Mouse (Mus musculus) heart, postnatal 36 days (tissue): ENCODE measurements around the gene Hsf2. TPM values are rescaled to one million over a fixed set of nuclear protein-coding genes. Genes with fewer than 3 reads are reported as not detected.

ENCODE experiments used
- DNase-seq, 2 experiments: peaks; one replicate each; pipeline ENCODE4 v3.0.0; 2021 to 2022
- intact Hi-C: fragments of 180-260 bp; cut with DNase I; formaldehyde crosslinking; loops from one replicate; pipeline ENCODE4 v1.15.1; 2025
- total RNA-seq, 2 experiments: library from RNA; stranded (reverse); gene quantifications; 2 replicates each; pipeline ENCODE4 v1.2.3; 2021

Gene Hsf2
- 10 to 100 TPM; 13.7 to 18.0 TPM for total RNA-seq

DNA sequence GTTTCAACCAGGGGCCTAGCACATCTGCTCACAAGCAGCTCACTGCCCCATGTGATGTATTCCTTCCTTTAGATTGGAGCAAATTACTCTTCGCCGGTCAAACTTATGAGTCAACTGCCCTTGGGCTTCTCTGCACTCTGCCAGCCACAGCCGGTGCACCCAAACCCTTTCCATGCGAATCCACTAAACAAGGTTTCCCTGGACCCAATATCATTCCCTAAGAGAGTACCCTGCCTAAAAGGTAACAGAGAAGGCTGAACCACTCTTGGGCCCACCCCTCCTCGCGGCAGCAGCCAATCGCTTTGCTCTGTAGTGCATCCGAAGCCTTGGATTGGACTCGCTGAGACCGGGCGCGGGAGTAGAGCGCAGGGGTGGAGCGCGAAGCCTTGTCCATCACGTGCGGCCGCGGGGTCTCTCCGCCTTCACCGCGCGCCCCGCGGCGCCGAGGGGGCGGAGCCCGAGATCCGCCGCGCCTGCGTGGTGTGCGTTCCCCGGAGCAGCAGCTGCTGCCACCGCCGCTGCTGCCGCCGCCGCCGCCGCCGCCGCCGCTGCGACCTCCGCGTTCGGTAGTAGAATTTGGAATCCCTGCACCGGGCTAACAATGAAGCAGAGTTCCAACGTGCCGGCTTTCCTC, at the start of gene Hsf2:
Gene Hsf2, plus strand, starts transcription at position 478 of the 634 bp plus-strand sequence.
- intact Hi-C loops = loop anchor here (1.0 to 10.0 kb wide), 3 partner anchors 45 to 1261 kb away; partner anchors contain the start of genes Smpdl3a and Tbc1d32
- peak; percentile 93 for DNase-seq

DNA sequence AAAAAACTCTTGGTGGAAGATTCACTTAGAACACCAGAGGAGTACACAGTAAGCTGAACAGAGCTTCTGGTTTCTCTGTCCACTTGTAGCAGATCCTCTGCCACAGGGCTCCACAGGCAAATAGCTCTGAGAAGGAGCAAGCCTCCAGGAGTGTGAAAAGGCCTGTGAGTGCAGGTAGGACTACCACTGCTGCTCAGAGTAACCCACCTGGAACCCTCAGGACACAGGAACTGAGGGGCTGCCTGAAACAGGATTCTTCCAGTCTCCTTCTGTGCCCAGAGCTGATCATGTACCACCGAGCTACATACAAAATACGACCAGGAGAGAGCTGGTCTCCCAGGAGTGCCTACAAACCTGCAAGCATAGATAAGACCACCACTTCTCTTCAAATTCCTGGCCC, 48.3 kb upstream of the Hsf2 start:
- intact Hi-C loops = no loop called here
- no peak for DNase-seq

DNA sequence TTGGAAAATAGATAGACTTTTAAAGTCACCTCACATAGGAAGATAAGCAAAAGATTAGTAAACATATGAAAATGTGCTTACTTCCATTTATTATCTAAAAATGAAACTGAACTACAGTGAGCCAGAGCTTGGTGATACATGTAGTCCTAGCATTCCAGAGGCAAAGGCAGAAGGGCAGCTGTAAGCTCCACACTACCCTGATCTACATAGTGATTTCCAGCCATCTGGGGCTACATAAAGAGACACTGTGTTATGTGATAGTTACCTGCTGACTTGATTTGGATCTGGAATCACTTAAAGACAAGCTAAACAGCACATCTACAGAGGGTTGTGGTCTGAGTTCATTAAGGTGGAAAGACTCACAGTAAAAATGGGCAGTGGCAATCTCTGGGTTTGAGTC, 45.1 kb upstream of the Hsf2 start:
- intact Hi-C loops = no loop called here
- DNase-seq = no peak

DNA sequence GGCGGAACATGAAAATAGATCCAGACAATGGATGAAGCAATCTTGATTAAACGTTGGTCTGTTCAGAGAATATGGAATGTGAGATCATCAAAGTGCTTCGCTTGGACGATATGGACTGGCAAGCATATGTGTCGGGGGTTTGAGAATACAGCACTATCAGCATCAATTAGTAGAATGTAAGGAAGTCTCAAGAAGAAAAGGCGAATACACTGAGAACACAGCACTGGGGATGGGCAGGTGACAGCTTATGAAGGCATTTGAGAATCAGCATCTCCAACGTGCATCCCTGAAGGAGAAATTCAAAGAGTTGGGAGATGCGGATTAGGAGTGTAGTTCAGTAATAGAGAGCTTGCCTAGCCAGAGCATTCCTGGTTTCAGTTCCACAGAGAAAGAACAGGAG, 41.8 kb upstream of the Hsf2 start:
- intact Hi-C loops = no loop called here

DNA sequence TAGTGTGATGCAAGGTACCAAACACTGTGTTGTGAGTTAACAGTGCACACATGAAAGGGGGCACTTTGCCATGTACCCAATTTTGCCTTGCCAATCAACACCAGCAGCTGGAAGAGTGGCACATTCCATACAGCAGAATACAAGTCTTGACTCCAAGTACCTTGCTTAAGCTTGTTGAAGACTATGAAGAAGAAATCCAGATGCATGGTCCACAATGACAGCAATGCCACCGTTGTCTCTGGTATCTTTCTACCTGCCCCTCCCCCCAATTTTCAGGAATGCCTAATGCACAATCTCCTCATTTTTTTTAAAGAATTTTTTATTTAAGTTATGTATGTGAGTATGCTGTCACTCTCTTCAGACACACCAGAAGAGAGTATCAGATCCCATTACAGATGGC, 40.5 kb upstream of the Hsf2 start:
- intact Hi-C loops = loop anchor here (5.0 kb wide), 1 partner anchor 1078 kb away; no protein-coding TSS in a partner anchor
- no peak for DNase-seq

More for the DNA sequence above, 41.8 kb upstream of the Hsf2 start:
- no peak for DNase-seq

DNA sequence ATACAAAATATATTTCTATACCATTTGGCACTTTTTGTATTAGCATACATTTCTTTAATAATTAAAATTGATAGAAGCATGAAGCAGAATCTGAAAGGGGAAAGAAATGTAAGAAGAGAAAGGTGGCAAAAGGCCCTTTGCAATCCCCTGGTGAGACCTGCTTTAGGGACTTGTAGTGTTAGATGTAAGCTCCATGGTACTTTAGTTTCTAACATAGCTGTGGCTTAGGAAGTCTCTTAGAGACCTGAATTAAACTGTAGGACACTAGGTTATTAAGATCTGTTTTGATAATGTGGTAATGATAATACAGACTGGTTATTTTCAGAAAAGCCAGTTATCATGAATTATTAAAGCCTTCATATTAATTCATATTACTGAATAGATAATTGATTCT, 38.5 kb upstream of the Hsf2 start:
- intact Hi-C loops = loop anchor here (5.0 kb wide), 1 partner anchor 1080 kb away; no protein-coding TSS in a partner anchor
- no peak for DNase-seq

DNA sequence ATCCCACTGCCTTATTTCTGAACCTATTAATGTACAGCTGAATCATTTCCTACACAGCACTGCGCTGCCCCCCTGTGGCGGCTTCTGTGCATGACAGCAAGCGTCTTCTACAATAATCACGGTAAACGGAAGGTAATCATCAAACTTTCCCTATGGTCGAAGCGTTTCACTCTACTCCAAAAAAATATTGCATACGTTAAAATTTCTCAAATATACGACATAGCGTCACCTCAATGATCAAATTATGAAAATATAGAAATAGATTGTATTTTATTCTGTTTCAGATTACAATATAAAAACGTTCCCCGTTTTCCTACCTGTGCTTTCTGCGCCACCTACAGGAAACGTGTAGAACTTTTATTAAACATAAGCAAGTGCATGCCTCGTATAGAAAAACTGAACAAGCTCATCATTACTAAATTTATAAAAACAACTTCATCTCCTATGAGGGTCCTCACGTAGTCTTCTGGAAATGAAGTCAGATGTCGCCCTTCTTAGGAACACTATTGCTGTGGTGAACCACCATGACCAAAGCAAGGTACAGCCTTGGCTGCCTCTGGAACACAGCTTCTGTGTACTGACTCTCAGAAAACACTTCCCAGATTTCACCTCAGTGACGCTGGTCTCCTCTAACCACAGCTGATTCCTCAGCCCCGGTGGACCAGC, 38.0 kb upstream of the Hsf2 start:
- DNase-seq = peak; percentile 67 to 80
- intact Hi-C loops = loop anchor here (5.0 kb wide), 1 partner anchor 1081 kb away; no protein-coding TSS in a partner anchor

DNA sequence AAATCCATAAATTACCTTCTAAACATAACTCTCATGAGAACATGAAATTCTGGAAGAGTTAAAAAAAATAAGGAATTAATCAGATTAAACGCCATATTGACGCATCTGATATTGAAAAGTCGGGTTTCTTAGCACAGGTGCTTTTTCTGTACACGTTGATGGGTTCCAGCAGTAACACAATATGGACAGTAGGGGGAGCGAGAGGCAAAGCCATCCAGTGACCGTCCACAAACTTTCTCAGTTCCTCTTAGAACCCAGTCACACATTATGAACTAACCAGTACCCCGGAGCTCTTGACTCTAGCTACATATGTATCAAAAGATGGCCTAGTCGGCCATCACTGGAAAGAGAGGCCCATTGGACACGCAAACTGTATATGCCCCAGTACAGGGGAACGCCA, 22.9 kb upstream of the Hsf2 start:
- intact Hi-C loops = loop anchor here (5.0 kb wide), 4 partner anchors 104 to 334 kb away; no protein-coding TSS in a partner anchor
- DNase-seq = peak; percentile 34 to 36

DNA sequence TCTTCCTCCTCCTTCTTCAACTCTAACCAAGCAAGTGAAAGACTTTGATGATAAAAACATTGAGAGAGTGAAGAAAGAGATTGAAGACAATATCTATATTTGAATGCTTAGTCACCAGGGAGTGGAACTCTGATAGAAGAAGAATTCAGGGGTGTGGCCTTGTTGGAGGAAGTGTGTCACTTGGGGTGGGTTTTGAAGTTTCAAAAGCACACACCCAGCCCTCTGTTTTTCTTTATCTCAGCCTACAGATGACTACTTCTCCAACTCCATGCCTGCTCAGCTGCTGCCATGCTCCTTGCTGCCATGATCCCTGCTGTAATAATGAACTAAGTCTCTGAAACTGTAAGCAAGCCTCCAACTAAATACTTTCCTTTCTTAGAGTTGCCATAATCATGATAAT, 20.4 kb upstream of the Hsf2 start:
- intact Hi-C loops = no loop called here

DNA sequence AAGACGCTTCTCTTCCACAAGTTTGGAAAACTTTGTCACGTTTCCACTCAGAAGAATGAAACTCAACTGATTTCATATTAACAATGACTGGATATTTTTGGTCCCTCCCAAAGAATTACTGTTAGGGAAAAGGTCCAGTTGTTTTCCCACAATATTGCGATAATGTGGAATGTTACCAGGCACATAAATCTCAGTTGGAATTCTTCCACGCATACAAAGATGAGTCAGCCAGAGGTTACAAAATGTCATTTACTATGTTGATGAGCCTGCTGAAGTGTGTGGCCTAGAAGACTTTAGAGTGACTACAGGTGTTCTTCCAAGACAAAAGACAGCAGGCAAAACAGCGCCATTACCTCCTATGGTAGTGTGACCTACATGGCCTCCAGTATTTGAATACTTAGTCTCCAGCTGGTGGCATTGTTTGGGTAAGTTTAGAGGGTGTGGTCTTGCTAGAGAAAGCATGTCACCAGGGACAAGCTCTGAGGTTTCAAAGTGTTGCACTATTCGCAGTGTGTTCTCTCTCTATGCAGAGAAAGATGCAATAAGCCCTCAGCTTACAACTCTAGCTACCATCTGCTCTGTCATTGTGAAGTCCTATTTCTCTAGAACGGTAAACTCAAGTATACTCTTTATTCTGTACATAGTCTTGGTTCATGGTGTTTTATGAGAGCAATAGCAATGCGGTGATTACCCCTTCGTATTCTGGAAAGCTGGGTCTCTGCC, 8.9 kb upstream of the Hsf2 start:
- intact Hi-C loops = no loop called here
- no peak for DNase-seq

More for the DNA sequence above, 20.4 kb upstream of the Hsf2 start:
- DNase-seq = no peak

DNA sequence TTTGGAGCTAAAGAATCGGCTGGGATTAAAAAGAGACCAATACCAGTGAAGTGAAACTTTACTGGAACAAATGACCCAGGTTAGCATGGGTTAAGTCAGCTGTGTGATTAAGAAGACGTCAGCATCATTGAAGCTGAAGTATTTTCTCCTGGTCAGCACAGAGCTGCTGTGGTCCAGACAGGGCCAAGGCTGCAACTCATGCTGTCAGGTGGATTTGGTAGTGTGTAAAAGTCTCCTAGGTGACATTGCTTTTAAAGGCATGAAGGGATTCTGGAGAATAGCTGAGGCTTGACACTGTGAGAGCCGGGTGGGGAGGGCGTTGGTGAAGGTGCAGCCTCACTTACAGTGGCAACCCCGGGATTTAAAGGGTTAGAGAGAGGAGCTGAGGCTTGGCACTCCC, 4.5 kb upstream of the Hsf2 start:
- DNase-seq = no peak
- intact Hi-C loops = loop anchor here (10.0 kb wide), 2 partner anchors 313 to 1257 kb away; partner anchors contain the start of genes Smpdl3a and Tbc1d32

DNA sequence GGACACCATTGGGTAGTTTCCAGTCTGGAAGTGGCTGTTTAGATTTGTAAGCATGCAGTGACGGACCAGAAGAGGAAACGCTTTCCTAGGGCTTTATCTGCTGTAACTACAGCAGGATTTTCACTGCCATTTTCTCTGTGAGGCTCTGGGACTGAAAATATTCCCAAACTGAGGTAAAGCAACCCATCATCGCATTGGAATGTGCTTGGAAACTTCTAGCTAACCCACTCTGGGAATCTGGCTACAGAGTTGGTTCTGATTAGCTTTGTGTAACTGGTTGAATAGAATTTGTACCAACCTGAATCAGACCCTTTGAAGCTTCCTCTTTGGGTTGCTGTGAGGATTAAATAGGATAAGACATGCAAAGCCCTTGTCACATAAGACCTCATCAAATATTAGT, 1.4 kb upstream of the Hsf2 start:
- intact Hi-C loops = loop anchor here (10.0 kb wide), 2 partner anchors 310 to 1260 kb away; partner anchors contain the start of genes Smpdl3a and Tbc1d32
- no peak for DNase-seq

DNA sequence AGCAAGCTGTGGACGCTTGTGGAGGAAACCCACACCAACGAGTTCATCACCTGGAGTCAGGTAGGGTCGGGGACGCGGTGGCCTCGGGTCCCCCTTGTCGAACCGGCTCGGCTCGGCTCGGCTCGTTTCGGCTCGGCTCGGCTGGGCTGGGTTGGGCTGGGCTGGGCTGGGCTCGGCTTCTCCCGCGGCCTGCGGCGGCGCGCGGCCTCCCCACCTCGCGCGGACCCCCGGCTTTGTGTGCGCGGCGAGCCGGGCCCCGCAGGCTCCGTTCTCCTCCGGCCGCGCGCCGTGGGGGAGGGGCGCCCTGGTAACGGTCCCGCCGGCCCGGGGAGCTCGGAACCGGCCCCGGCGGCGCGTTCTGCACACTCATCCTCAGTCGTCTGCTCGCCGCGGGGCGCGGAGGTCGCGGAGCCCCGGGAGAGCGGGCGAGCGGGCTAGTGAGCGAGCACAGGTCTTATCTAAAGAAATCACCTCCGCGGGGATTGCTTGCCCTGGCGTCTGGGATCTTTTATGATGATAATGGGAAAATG, 422 bp downstream of the Hsf2 start:
- peak in 1 of 2 experiments; percentile 73 for DNase-seq
- intact Hi-C loops = loop anchor here (1.0 to 10.0 kb wide), 3 partner anchors 45 to 1262 kb away; partner anchors contain the start of genes Smpdl3a and Tbc1d32

DNA sequence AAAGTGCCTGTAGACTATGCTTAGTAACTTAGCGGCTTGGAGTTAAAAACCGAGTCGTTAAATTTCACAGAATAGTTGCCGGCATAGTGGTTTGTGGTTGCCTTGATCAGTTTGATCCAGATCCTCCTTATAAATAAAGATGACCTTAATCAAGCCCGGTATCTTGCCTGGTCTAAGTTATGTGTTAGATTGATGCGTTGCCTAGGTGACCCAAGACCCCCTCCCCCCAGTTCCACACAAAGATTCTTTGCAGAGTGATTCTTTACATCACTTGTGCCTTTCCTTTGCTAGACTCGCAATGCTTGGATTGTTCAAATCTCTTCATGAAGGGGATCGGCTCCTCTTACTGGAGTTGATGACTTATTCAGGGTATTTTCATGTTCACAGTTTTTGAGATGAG, 1.0 kb downstream of the Hsf2 start:
- intact Hi-C loops = loop anchor here (10.0 kb wide), 2 partner anchors 308 to 1262 kb away; partner anchors contain the start of genes Smpdl3a and Tbc1d32
- DNase-seq = no peak

DNA sequence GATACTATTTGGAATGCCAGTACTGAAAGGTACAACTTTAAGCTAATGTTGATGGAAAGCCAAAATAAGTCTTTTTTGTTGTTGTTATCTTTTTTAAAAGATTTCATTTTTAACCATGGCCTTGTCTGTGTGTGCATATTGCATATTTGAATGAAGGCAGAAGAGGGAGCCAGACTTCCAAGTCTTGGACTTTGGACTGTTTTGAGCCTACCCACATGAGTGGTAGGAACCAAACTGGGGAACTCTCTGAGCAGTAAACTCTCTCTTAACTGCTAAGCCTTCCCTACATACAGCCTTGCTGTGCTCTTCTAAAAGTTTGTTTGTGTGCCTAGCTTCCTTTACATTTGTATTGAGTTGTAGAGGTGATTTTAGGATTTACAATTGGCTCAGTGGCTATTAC, 2.4 kb downstream of the Hsf2 start:
- intact Hi-C loops = loop anchor here (10.0 kb wide), 2 partner anchors 306 to 1264 kb away; partner anchors contain the start of genes Smpdl3a and Tbc1d32
- DNase-seq = no peak

DNA sequence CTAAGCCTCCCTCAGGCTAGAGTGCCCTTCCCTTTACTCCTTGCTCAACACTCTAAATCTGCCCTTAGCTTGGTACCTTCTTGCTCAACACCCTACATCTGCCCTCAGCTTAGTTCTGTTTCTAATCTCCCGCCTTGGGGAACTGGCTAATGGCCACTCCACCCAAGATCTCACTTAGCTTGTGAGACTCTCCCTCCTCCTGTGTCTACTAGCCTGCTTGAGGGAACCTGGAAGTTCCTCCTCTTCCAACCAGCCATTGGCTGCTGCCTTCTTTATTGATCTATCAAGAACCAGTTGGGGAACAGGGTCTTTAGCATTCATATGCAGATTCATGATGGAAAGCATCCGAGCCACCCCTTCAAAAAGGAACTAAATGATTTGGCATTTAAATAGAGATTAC, 5.9 kb downstream of the Hsf2 start:
- intact Hi-C loops = no loop called here
- DNase-seq = no peak

DNA sequence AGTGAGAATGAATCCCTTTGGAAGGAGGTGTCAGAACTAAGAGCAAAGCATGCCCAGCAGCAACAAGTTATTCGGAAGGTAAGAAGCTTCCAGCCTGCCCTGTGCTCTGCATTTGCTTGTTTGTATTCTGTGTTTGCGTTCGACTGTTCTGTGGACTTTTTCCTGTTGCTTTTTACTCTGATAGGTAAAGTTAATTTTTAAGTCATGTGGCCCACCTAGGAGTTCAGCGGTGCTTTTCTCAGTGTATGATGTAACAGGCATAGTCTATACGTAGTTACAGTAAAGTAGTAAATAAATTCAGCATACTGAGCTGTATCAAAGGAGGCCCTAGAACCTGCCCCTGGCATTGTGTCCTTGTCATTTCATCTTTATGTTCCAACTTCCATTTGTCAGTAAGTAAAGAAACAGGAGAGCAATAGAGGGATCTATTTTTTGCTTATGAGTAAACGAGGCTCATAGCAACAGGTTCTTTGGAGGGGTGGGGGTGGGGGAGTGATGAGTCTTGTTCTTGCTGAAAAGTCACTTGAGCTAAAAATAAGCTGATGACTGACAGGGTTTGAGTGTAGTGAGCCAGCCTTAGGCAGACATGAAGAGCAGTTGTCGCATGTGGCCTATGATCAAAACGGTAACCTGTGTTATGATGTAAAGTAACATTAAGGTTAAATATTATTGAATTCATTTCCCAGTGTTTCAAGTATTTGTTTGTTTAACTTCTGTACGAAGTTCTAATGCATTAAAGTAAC, 13.4 kb downstream of the Hsf2 start:
- DNase-seq = peak in 1 of 2 experiments; percentile 14
- intact Hi-C loops = no loop called here

DNA sequence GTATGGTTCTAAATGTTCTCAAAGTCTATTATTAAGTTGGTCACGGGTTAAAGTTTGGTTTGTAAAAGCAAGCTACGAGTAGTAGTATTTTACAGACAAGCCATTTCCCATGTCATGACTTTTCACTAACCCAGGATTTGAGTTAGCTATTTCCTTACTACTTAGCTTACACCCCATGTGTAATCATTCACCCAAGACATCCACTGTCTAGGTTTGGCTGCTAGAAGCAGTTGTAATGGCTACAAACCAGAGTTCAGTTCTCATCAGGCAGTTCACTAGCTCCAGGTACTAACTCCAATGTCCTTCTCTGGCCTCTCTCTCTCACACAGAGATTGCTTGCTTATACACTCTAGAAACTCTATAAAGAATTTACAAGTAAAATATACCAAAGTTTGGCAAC, 28.4 kb downstream of the Hsf2 start:
- intact Hi-C loops = no loop called here
- DNase-seq = no peak

DNA sequence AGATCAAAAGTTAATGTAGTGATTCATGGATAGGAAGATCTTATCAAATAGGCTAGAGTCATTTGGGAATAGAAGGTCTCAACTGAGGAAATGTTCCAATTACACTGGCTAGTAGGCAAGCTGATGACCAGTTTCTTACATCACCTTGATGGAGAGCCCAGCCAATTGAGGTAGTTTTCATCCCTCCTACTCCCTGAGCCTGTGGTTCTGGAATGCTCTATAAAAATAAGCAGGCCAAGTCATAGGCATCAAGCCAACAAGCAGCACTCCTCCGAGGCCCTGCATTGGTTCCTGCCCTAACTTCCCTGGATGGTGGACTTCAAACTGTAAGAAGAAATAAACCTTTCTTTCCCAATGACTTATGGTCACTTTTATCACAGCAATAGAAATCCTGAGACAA, 29.1 kb downstream of the Hsf2 start:
- DNase-seq = no peak
- intact Hi-C loops = no loop called here

DNA sequence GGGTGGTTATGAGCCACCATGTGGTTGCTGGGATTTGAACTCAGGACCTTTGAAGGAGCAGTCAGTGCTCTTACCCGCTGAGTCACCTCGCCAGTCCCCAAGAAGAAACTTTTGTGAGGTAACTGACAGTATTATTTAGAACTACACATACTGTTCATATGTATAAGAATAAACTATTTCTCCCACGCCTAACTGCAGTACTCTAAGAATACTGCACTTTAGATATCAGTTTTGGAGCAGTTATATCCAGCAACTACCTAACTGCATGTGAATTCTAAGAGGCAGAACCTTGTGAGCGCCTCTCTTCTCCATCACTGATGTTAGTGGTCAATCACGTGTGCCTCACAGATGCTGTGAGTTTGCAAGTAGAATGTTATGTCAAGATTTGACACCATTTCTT, 40.3 kb downstream of the Hsf2 start:
- intact Hi-C loops = no loop called here
- no peak for DNase-seq
